Mouse (Mus musculus): ENCODE results near the gene Tusc2.

GRCm38 (mm10) chr9:107575579-107576356, 12.7 kb downstream of the Tusc2 start:
- no peak for TF ChIP-seq CTCF (IDR thresholded peaks at IDR 0.05; ENCODE audit: control insufficient read depth, insufficient read depth, low read length)
- no peak for TF ChIP-seq POLR2A (IDR thresholded peaks at IDR 0.05; ENCODE audit: borderline replicate concordance, control insufficient read depth, low read depth, low read length)

All from bone marrow, adult 2 months (tissue).